Mouse (Mus musculus): Measurements from ENCODE around the gene C5ar2.
"Not testable (repeated sequence)": the region's sequence is repeated elsewhere in the genome, so short reads cannot be mapped to it uniquely, and the experiment has no call there.

C5ar2 gene
- long read RNA-seq, experiment 1, result 0 reads
- long read RNA-seq, experiment 2, result 0 reads

DNA sequence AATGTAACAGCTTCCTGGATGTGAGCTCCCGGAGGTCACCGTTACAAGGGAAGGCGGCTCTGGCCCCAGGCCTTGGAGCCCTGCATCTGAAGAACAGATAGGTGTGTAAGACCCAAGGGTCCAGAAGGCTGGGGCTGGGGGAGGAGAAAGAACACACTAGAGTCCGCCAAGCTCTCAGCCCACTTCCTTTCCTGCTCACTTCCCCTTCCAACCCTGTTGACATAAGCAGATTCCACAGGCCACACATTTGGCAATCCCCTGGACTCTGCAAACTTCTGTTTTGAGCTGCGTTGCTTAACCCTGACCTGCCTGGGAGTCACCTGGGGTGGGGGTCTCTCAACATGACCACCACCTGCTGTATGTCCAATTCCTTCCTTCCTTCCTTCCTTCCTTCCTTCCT lies at the start of gene C5ar2:
C5ar2 (minus strand) TSS at position 88 of the 400 bp plus-strand sequence.
- intact Hi-C loops (cut with DNase I), result no loop called here

DNA sequence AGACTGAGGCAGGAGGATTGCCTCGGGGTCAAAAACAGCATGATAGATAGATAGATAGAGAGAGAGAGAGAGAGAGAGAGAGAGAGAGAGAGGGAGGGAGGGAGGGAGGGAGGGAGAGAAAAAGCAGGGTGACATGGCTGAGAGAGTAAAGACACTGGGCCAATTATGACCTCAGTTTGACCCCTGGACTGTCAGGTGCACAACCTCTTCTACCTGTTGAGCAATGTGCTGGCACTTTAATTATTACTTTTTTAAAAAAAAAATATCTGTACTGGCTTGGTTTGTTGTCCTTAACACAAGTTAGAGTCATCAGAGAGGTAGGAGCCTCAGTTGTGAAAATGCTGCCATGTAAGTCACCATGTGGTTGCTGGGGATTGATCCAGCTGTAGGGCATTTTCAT lies 43.8 kb upstream of the C5ar2 start:
- intact Hi-C loops (cut with DNase I), result no loop called here

DNA sequence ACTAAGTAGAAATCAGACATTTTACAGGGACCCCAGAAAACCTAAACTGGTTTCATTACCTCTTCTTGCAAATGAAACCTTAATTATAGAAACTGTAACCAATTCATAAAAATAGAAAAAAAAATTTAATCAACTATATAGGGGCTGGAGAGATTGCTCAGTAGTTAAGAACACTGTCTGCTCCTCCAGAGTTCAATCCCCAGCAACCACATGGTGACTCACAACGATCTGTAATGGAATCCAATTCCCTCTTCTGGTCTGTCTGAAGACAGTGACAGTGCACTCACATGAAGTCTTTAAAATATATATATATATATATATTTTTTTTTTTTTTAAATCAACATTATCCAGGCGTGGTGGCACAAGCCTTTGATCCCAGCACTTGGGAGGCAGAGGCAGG lies 43.1 kb upstream of the C5ar2 start:
- intact Hi-C loops (cut with DNase I), result no loop called here

DNA sequence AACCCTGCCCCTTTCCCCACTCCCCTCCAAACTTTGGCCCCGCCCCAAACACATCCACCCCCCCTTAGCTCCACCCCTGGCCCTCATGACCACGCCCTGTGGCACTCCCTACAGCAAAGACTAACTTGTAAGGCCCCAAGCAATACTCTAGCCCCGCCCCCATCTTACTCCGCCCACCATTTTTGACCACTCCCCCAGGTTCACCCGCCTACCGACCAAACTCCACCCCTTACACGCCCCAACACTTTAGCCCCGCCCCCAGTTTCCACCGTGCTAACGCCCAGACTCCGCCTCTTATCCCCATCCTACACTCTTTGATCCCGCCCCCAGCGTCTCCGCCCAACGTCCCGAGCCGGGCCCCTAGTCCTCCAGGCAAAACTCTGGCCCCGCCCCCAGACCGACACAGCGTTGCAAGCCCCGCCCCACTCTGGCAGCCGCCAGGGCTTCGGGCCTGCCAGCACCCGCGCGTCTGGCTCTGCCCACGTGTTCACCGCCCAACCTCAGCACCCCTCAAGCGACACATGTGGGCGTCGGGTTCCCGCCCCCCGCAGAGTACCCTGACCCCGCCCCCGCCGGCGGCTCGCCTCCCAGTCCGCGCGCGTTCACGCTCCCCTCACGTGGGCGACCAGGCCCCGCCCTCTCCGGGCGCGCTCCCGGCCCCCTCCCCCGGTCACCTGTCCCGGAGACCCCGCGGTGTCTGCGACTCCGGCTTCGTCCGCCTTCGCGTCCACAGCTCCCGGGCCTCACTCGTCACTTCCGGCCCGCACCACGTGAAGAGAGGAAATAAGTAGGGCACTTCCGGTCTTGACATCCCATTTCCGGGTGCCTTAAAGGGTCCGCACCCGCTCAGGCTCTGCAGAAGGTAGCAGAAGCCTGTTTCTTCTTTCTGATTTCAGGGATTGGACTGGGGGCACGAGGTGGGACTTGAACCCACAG lies 42.3 kb upstream of the C5ar2 start, which contains the start of gene Ccdc9:
Ccdc9 (minus strand) TSS at position 770 of the 936 bp plus-strand sequence.
- intact Hi-C loops (cut with DNase I), result no loop called here

DNA sequence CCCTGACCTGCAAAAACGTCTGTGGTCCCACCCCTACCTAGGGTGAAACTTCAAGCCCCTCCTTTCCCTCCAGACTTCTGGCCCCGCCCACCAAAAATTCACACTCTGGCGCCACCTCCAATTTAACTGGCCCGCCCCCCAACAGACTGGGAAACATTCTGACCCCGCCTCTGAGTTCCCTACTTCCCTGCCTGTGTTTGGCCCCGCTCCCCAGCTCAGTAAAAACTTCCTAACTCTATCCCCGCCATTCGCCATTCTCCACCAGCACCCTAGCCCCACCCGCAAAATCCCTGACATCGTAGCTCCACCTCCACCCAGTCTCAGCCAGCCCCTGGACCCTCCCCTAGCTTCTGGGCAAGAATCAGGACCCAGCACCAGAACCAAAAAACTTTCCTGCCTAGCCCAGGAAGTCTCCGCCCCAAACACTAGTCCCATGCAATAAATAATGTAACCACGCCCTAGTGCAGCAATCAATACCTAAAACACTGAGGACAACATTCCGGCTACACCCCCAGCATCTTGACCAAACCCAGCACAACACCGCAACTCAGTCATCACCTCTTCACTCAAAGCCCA lies 41.6 kb upstream of the C5ar2 start:
- intact Hi-C loops (cut with DNase I), result no loop called here

DNA sequence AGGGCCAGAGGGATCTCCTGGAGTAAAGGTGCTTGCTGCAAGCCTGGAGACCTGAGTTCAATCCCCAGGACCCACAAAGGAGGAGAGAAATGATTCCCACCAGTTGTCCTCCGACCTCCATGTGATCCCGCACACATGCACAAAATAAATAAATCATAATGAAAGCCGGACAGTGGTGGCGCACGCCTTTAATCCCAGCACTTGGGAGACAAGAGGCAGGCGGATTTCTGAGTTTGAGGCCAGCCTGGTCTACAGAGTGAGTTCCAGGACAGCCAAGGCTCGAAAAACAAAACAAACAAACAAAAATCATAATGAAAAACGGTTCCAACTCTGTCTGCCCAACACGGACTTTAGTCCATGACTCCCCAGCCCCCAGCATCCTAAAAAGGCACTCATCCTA lies 41.0 kb upstream of the C5ar2 start:
- intact Hi-C loops (cut with DNase I), result no loop called here

DNA sequence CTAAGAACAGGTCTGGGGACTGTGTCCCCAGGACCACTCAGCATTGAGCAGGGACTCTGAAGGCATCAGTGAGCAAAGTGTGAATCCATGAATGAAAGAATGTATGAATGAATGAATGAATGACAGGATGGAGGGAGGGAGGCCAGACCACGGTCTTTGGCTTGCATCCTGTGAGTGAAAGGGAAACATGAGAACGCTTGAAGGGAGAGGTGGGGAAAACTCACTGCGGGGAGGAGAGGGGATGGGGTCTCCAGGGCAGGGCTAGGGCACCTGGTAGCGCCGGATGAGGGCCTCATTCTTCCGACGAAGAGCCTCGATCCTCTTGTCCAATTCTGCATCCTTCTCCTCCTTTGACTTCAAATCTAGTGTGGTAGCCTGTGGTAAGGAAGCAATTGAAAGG lies 40.0 kb upstream of the C5ar2 start:
- intact Hi-C loops (cut with DNase I), result no loop called here

DNA sequence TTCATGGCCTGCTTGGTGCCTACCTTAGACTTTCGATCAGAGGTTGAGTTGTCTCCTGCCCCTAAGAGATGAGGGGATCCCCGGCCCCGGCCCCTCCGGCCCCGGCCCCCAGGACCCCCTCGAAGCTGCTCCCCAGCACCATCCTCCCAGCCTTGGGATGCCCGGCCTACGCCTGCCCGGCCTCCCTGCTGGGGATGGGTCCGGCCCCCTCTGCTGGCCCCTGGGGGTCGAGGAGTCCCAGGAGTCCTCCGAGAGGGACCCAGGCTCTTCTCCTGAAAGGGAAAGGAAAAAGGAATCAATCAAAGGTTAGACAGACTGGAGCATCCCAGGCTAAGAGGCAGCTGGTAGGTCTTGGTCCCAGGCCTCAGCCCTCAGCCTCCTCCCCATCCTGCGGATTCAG lies 38.4 kb upstream of the C5ar2 start:
- intact Hi-C loops (cut with DNase I), result no loop called here

DNA sequence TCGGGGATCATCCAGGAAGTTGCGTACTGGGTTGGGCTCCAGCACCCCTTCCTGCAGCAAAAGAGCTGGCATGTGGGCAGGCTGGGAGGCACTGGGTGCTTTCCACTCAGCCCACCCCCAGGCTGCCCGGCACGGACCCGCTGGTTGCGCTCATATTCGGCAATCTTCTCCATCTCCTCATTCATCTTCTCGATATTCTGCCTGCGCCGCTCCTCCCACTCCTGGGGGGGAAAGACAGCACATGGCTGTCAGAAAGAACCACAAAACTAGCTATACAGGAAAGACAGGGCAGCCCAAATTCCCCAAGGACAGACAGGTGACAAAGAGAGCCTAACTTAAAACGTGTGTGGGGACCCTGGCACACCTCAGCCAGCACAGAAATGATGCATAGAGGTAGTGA lies 36.8 kb upstream of the C5ar2 start:
- intact Hi-C loops (cut with DNase I), result no loop called here

DNA sequence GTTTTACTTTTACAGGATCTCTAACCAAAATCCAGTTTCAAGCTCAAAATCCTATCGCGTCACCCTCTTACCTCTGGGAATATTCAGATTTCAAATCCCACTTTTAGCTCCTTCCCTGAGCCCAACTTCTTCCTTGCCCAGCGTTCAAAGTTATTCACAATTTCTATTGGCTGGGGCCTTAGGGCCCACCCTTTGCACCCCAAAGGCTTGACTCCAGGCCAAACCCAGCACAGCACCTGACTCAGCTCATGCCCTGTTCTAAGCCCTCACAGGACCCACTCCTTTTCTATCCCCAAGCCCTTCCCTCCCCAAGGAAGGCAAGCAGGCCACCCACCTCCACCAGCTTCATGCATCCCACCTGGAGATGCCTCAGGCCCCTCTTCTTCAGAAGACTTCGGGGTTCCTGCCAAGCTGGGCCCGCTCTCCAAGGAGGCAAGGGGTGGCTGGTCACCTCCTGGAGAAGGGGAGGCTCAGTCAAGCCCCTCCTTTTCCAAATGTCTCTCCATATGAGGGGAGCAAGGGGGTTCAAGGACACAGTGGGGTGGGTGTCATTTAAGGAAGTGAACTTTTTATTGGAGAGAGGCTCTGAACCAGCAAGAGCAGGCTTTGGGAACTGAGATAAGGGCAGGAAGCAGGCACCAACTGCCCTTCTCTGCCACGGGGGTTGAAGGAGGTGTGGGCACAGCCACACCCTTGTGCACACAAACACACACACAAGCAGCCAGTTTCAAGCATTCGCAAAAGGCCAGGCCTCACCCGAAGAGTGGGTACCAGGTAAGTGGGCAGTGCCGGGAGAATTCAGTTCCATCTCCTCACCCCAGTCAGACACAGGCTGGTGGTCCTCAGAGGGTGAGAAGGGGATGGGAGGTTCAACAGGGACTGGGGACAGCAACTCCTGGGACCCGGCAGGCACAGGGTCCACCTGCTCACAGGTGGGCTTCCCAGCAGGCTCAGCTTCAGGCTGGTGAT lies 31.3 kb upstream of the C5ar2 start:
- intact Hi-C loops (cut with DNase I), result no loop called here

DNA sequence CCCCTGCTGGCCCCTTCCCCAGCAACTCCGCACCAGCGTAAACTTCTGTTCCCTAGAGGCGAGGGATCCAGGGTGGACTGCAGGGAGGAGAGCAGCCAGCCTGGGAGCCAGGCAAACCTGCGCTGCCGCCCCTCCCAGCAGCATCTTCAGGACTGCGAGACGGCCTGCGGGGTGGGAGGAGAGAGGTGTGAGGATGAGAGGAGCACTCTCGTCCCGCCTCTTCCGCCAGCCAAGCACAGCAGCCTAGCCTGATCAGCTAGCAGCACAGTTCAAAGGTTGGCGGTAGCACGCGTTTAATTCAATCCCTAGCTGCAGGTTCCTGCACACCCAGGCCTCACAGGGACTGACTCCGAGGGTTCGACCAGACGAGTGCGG lies 29.8 kb upstream of the C5ar2 start:
- intact Hi-C loops (cut with DNase I), result no loop called here

DNA sequence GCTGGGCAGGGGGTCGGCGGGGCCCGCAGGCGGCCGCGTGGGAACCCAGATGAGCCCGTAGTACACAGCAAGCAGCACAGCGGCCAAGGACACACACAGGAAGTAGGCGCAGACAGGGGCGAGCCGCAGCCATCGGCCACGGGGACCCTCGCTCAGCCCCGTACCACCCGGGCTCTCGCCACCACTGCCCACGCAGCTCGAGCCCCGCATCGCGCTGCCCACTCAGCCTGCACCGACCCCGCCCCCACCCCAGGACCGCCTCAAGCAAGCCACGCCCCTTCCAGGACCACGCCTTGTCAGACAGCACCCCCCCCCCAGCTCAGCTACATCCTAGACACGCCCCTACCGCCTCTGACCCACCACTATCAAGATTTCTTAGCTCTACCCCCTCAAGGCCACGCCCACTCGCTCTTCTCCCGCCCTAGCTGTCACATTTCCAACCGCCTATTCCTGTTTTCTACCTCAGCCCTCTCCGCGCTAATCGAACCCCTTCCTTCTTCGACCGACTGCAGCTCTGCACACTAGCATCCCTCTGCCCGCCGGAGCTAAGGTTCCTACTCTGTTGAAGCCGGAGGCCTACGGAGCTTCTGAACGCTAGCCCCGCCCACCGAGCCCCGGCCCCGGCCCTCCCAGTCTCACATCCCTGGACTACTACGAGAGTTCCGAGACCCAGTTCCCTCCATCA lies 29.3 kb upstream of the C5ar2 start, which contains the start of gene Inafm1:
Inafm1 (minus strand) TSS at position 537 of the 685 bp plus-strand sequence.
- intact Hi-C loops (cut with DNase I), result no loop called here

DNA sequence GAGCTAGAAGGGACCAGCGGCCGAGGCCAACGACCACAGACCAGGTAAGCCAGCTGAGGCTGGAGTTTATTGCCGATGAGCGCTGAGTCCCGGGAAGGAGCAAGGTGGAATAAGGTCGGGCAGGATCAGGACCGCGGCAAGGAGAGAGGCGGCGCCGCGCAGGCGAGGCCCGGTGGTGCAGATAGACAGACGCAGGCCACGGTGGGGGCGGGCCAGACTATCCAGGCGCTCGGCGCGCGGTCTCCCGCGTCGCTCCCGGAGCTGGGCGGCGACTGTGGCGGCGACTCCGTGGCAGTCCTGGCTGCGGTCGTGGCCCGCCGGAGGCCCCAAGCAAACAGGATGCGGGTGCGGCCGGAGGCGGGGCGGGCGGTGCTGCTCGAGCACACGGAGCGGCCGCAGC lies 28.7 kb upstream of the C5ar2 start:
- intact Hi-C loops (cut with DNase I), result no loop called here

DNA sequence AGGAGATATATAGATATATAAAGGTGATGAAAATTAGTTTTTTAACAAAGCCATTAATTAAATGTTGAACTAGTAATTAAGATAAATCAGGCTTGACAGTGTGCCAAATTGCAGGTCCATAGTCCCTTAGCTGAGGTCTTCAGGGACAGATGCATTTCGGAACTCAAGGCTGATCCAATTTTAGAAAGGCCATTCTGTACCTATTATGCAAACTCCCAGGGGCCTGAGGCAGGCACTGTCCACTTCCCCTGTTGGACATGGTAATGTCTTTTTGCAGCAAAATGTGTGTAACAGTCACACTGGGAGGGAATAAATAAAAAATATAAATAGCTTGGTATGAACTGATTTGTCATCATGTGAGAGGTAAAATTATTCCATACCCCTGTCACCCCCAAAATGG lies 27.2 kb upstream of the C5ar2 start:
- intact Hi-C loops (cut with DNase I), result no loop called here

DNA sequence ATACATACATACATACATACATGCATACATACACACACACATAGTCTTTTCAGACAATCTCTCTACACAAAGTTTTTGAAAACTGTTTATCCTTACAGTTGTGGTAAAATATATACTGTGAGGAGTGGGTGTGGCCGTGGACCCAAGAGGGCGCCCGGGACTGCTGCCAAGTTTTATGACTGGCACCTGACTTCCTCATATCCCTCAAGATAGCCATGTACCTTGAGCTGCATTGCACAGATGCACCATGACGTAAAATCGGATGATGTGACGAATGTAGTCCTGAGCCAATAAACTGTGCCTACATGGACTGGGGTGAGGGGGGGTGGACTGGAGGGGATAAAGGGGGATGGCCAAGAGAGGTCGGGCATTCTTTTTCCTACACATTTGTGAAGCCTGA lies 22.6 kb upstream of the C5ar2 start:
- intact Hi-C loops (cut with DNase I), result not testable (repeated sequence)

DNA sequence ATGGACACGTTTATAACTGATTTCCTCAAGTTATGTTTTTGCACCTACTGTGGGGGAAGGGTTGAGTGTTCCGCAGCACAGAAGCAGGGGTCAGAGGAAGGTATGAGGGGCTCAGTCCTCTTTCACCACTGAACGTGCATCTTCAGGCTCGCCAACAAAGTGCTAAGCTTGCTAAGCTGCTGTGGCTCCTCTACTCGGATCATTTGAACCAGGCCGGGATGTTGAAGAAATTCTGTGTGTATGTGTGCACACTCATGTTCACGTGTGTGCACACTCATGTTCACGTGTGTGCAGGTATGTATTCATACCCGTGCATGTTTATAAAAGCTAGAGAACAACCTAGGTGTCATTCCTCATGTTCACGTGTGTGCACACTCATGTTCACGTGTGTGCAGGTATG lies 21.9 kb upstream of the C5ar2 start:
- intact Hi-C loops (cut with DNase I), result no loop called here

DNA sequence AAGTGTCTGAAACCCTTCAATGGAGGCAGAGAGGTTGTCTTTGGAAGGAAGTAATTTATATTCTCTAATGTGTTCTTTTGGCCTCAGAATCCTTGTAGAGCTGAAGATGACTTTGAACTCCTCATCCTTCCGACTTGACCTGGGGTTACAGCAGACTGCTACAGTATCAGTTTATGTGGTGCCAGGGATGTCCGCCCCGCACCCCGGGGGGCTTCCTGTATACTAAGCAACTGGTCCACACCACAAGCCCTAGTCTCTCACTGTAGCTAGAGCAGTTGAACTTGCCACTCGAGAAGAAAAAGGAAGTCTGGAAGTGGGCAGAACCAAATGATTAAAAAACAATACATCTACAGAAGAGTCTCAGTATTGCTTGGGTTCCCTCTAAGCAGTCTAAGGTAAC lies 19.9 kb upstream of the C5ar2 start:
- intact Hi-C loops (cut with DNase I), result loop anchor here (1.0 to 5.0 kb wide), 2 partner anchors 72 to 167 kb away; partner anchors contain the start of gene Napa

DNA sequence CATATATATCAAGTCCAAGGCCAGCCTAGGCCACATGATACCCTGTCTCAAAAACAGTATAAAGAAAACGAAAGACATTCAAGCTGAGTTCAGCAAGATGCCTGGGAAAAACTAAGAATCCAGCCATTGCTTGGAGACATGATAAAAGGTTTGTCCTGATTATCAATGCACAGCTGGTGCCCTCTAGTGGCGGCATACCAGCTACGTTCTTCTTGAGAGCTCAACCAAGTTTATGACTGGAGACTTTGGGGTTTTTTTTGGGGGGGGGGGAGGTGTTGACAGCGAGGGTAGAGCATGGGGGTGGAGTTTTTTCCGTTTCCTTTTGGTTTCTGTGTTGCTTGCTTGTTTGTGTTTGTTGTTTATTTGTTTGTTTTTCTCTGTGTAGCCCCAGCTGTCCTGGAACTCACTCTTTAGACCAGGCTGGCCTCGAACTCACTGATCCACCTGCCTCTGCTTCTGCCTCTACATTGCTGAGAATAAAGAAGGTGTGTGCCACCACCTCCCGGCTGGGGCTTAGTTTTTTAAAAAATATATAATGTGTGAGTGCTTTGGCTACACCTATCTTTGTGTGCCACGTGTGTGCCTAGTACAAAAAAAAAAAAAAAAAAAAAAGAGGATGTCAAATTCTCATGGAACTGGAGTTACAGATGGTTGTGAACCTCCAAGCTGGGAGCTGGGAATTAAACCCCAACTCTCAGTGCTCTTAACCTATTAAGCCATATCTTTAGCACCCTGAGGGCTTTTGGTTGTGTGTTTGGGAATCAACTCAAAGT lies 19.2 kb upstream of the C5ar2 start:
- intact Hi-C loops (cut with DNase I), result loop anchor here (1.0 to 5.0 kb wide), 2 partner anchors 71 to 166 kb away; partner anchors contain the start of gene Napa

DNA sequence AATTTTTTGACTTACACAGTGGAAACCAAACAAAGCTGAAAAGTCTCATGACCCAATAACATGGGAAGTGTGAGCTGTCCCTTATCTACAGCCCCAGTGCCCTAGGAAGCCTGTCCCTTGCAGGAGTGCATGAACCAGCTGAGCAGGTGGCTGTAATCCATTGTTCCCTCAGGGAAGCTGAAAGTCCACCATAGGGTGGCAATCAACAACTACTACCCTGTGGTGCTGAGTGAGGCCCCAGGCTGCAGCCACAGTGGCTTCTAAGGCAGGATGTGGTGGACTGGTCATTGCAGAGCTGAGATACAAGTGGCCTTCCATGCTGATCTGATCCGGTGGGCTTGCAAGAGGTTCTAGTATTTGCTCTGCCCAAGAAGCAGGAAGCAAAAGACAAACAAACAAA lies 17.1 kb upstream of the C5ar2 start:
- intact Hi-C loops (cut with DNase I), result loop anchor here (5.0 kb wide), 1 partner anchor 164 kb away; the partner anchor contains the start of gene Napa

DNA sequence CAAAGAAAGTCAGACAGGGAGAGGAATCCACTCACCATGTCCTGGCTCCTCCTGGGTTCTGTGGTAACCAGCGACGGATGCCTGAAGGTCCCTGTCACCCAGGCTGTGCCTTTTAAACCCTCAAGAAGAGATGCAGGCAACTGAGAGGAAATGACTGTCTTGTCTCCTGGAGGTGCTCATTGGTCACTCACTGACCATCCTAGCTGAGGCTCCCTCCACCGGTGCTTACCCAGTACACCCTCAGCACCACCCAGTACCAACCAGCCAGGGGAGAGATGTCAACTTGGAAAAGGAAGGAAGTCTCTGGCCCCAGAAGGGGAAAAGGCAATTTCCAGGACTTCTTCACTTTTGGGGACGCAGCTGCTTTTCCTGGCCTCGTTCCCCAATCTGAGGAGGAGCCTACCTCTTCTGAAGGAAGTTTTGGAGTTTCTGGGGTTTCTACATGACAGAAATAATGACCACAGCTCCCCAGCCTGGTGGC lies 15.2 kb upstream of the C5ar2 start, which contains the start of gene C5ar1:
C5ar1 (minus strand) TSS at position 431 of the 481 bp plus-strand sequence.
- intact Hi-C loops (cut with DNase I), result no loop called here

Measured in adrenal gland (tissue).